7 mouse cellular contexts compared by ENCODE assay signal in the genomic region with DNA sequence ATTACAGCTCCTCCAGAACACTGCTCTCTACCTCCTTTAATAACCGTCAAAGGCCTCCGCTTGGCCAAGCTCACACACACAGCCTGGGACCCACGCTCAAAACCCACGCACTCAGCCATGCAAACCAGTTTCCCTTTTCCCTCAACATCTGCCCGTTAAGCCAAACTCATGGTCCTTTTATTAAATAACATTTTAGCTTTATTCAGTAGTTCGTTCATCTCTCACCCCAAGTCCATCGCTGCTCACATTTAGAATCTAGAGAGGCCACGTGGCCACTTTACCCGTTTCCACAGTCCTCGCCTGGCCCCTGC. TPM values are rescaled to one million over a fixed set of nuclear protein-coding genes. Genes with fewer than 3 reads are reported as not detected.
A peak's percentile ranks its signal among the peaks of the same experiment; 100 is the strongest.
DNase-seq lines count a peak whose midpoint lies in the region; ATAC-seq and TF ChIP-seq lines count a peak whose summit lies in the region.

No protein-coding gene starts in this region.

- DNase-seq in lung, adult 2 months = no peak
- DNase-seq in lung, postnatal 25 days (ENCODE audit: low spot score) = no peak
- DNase-seq in forebrain, embryonic 11.5 days (ENCODE audit: low spot score) = no peak
- DNase-seq in retina, postnatal 1 day = no peak
- no peak for DNase-seq in Muller cell, postnatal 12 days (ENCODE audit: inconsistent ontology term)

- TF ChIP-seq CTCF in lung, adult 2 months (IDR thresholded peaks at IDR 0.05; ENCODE audit: insufficient read depth, low read length) = no peak

- H3K36me3 ChIP-seq in forebrain, embryonic 11.5 days (ENCODE audit: control insufficient read depth, insufficient read depth, low read length) = no peaks in the 10 kb centered on the region
- no peaks in the 10 kb centered on the region for H3K36me3 ChIP-seq in intestine, embryonic 16.5 days (ENCODE audit: control insufficient read depth, insufficient read depth, low read length)
- no peaks in the 10 kb centered on the region for H3K36me3 ChIP-seq in neural tube, embryonic 13.5 days

- H3K9ac ChIP-seq in forebrain, embryonic 11.5 days (ENCODE audit: low read length) = peak overlapping the region; percentile 58
- H3K9ac ChIP-seq in intestine, embryonic 16.5 days (ENCODE audit: low read depth, low read length) = peak overlapping the region; percentile 64; the same call in 1 of the 2 replicates
- peak overlapping the region; percentile 85 for H3K9ac ChIP-seq in neural tube, embryonic 13.5 days

- peak overlapping the region; percentile 67 for H3K4me3 ChIP-seq in lung, adult 2 months (replicated peaks; ENCODE audit: extremely low read depth, low read depth, low read length)
- peak overlapping the region; percentile 44 for H3K4me3 ChIP-seq in forebrain, embryonic 11.5 days (ENCODE audit: low read depth, low read length)
- peak overlapping the region; percentile 51 for H3K4me3 ChIP-seq in intestine, embryonic 16.5 days (ENCODE audit: low read length)
- peak overlapping the region; percentile 57 for H3K4me3 ChIP-seq in neural tube, embryonic 13.5 days

- WGBS in lung, adult 2 months = 32% methylated on average over 10 of the region's 10 CpGs
- 9% methylated on average over 10 of the region's 10 CpGs for WGBS in forebrain, embryonic 11.5 days
- WGBS in intestine, embryonic 16.5 days = 22% methylated on average over 10 of the region's 10 CpGs
- WGBS in neural tube, embryonic 13.5 days = 10% methylated on average over 10 of the region's 10 CpGs

- peaks cover 48% of the 10 kb centered on the region for H3K27me3 ChIP-seq in forebrain, embryonic 11.5 days (ENCODE audit: control insufficient read depth, insufficient read depth, low read length)
- peaks cover 51% of the 10 kb centered on the region for H3K27me3 ChIP-seq in intestine, embryonic 16.5 days (replicated peaks; ENCODE audit: control insufficient read depth, insufficient read depth, low read length)
- H3K27me3 ChIP-seq in neural tube, embryonic 13.5 days = peaks cover 94% of the 10 kb centered on the region

- no peaks in the 10 kb centered on the region for H3K9me3 ChIP-seq in forebrain, embryonic 11.5 days (ENCODE audit: control insufficient read depth, low read length)
- no peaks in the 10 kb centered on the region for H3K9me3 ChIP-seq in intestine, embryonic 16.5 days (ENCODE audit: control insufficient read depth, low read length)
- no peaks in the 10 kb centered on the region for H3K9me3 ChIP-seq in neural tube, embryonic 13.5 days

- no peak for TF ChIP-seq POLR2A in lung, adult 2 months (IDR thresholded peaks at IDR 0.05; ENCODE audit: borderline replicate concordance, extremely low read depth, low read depth, low read length)

- H3K4me2 ChIP-seq in forebrain, embryonic 11.5 days (ENCODE audit: low read depth, low read length, severe bottlenecking) = peak overlapping the region; percentile 75
- peak overlapping the region; percentile 92 for H3K4me2 ChIP-seq in intestine, embryonic 16.5 days (ENCODE audit: low read depth, low read length)
- peak overlapping the region; percentile 83 for H3K4me2 ChIP-seq in neural tube, embryonic 13.5 days

- no peak overlapping the region for H3K27ac ChIP-seq in forebrain, embryonic 11.5 days (ENCODE audit: low read depth, low read length)
- no peak overlapping the region for H3K27ac ChIP-seq in intestine, embryonic 16.5 days (ENCODE audit: low read length)
- peak overlapping the region; percentile 83 for H3K27ac ChIP-seq in neural tube, embryonic 13.5 days (replicated peaks)

- H3K4me1 ChIP-seq in lung, adult 2 months (ENCODE audit: control insufficient read depth, insufficient read depth, low read length) = peaks cover 11% of the 10 kb centered on the region
- H3K4me1 ChIP-seq in forebrain, embryonic 11.5 days (replicated peaks; ENCODE audit: control insufficient read depth, insufficient read depth, low read length) = peaks cover 43% of the 10 kb centered on the region
- peaks cover 37% of the 10 kb centered on the region for H3K4me1 ChIP-seq in intestine, embryonic 16.5 days (ENCODE audit: control insufficient read depth, insufficient read depth, low read length)
- peaks cover 72% of the 10 kb centered on the region for H3K4me1 ChIP-seq in neural tube, embryonic 13.5 days (replicated peaks)

- ATAC-seq in forebrain, embryonic 11.5 days (replicated peaks; ENCODE audit: low FRiP score) = no peak
- ATAC-seq in intestine, embryonic 16.5 days = no peak
- no peak for ATAC-seq in neural tube, embryonic 13.5 days (ENCODE audit: low read depth)

RNA-seq across cellular contexts. Expression of gene Grrp1, which starts 3.0 kb away (rescaled TPM):
- 37.9 and 61.1 TPM in 2 replicates for polyA plus RNA-seq in lung, adult 2 months (2012; rRNA removed)
- 4.8 and 5.2 TPM in 2 replicates for polyA plus RNA-seq in forebrain, embryonic 11.5 days (2014; fragmentation: Nextera tagmentation; extraction: Ambion mirVana)
- 3.6 and 5.0 TPM in 2 replicates for polyA plus RNA-seq in intestine, embryonic 16.5 days (2015; fragmentation: Nextera tagmentation; extraction: Ambion mirVana)
- 10.4 and 11.3 TPM in 2 replicates for polyA plus RNA-seq in neural tube, embryonic 13.5 days (2015; fragmentation: Nextera tagmentation; extraction: Ambion mirVana)

RNA-seq across cellular contexts. Expression of gene Gm30191, which starts 4.2 kb away (rescaled TPM):
- polyA plus RNA-seq in lung, adult 2 months (2012; rRNA removed) = not detected in 2 replicates
- 0.63 TPM in 1 of 2 replicates, not detected in the other for polyA plus RNA-seq in forebrain, embryonic 11.5 days (2014; fragmentation: Nextera tagmentation; extraction: Ambion mirVana)
- not detected in 2 replicates for polyA plus RNA-seq in intestine, embryonic 16.5 days (2015; fragmentation: Nextera tagmentation; extraction: Ambion mirVana)
- polyA plus RNA-seq in neural tube, embryonic 13.5 days (2015; fragmentation: Nextera tagmentation; extraction: Ambion mirVana) = not detected in 2 replicates

RNA-seq across cellular contexts. Expression of gene Zfp593, which starts 5.5 kb away (rescaled TPM):
- polyA plus RNA-seq in lung, adult 2 months (2012; rRNA removed) = 7.2 and 7.5 TPM in 2 replicates
- 17.8 and 18.0 TPM in 2 replicates for polyA plus RNA-seq in forebrain, embryonic 11.5 days (2014; fragmentation: Nextera tagmentation; extraction: Ambion mirVana)
- 13.0 and 14.5 TPM in 2 replicates for polyA plus RNA-seq in intestine, embryonic 16.5 days (2015; fragmentation: Nextera tagmentation; extraction: Ambion mirVana)
- 15.1 and 15.7 TPM in 2 replicates for polyA plus RNA-seq in neural tube, embryonic 13.5 days (2015; fragmentation: Nextera tagmentation; extraction: Ambion mirVana)

RNA-seq across cellular contexts. Expression of gene E130218I03Rik, which starts 7.4 kb away (rescaled TPM):
- polyA plus RNA-seq in lung, adult 2 months (2012; rRNA removed) = not detected in 2 replicates
- polyA plus RNA-seq in forebrain, embryonic 11.5 days (2014; fragmentation: Nextera tagmentation; extraction: Ambion mirVana) = 0.64 and 0.77 TPM in 2 replicates
- 0.28 and 0.34 TPM in 2 replicates for polyA plus RNA-seq in intestine, embryonic 16.5 days (2015; fragmentation: Nextera tagmentation; extraction: Ambion mirVana)
- polyA plus RNA-seq in neural tube, embryonic 13.5 days (2015; fragmentation: Nextera tagmentation; extraction: Ambion mirVana) = 0.47 TPM in 1 of 2 replicates, not detected in the other

RNA-seq across cellular contexts. Expression of gene Cnksr1, which starts 12.7 kb away (rescaled TPM):
- 13.8 and 15.8 TPM in 2 replicates for polyA plus RNA-seq in lung, adult 2 months (2012; rRNA removed)
- 0.24 and 0.45 TPM in 2 replicates for polyA plus RNA-seq in forebrain, embryonic 11.5 days (2014; fragmentation: Nextera tagmentation; extraction: Ambion mirVana)
- 16.9 and 18.3 TPM in 2 replicates for polyA plus RNA-seq in intestine, embryonic 16.5 days (2015; fragmentation: Nextera tagmentation; extraction: Ambion mirVana)
- 0.29 TPM in 1 of 2 replicates, not detected in the other for polyA plus RNA-seq in neural tube, embryonic 13.5 days (2015; fragmentation: Nextera tagmentation; extraction: Ambion mirVana)
